ENCODE assay signal across 21 mouse cellular contexts in the genomic region with DNA sequence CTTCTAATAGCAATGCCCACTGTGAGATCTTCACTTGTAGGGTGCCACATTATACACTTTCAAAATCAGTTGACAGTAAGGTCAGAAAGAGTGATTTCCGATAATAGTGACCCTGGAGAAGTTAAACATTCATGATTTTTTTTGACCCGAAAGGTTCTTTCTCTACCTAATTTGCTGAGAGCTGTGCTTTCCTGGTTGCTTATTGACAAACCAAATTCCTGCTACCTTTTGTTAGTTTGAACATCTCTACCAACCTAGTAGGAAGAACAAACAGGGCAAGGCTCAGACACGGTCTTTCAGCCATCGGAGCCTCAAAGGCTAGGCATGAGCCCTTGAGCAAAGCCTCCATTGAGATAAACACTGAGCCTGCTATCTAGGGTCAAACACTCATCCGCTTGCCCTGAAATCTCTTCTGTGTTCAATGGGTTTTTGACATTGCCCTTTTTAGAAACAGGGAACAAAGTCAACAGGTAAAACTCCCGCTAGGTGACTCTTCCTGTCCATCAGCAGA. TPM values are rescaled to one million over a fixed set of nuclear protein-coding genes. Genes with fewer than 3 reads are reported as not detected.
DNase-seq lines count a peak whose midpoint lies in the region; ATAC-seq and TF ChIP-seq lines count a peak whose summit lies in the region.
"Had no signal": no experiment of that assay in that cellular context is flagged by ENCODE, and none has a peak within 500 bp of the region (broad histone marks: within the 10 kb centered on the region; RNA-seq: fewer than 3 reads in every experiment).

No protein-coding gene starts in this region.

- TF ChIP-seq CTCF in liver, postnatal 0 days (IDR thresholded peaks at IDR 0.05; ENCODE audit: low read depth) = no peak

- H3K4me2 ChIP-seq in liver, embryonic 13.5 days = no peak overlapping the region
- H3K4me2 ChIP-seq in liver, postnatal 0 days (ENCODE audit: low read depth, low read length) = no peak overlapping the region
- H3K4me2 ChIP-seq: forebrain, embryonic 13.5 days; heart, embryonic 12.5 days had no signal

- no peaks in the 10 kb centered on the region for H3K27me3 ChIP-seq in liver, embryonic 13.5 days
- H3K27me3 ChIP-seq in liver, postnatal 0 days (ENCODE audit: insufficient read depth, low read length) = no peaks in the 10 kb centered on the region
- H3K27me3 ChIP-seq: CH12.LX; forebrain, embryonic 13.5 days; heart, embryonic 12.5 days; Patski had no signal

- H3K9me3 ChIP-seq in liver, embryonic 13.5 days (replicated peaks) = no peaks in the 10 kb centered on the region
- H3K9me3 ChIP-seq in liver, postnatal 0 days (ENCODE audit: low read length) = no peaks in the 10 kb centered on the region
- H3K9me3 ChIP-seq: embryonic facial prominence, embryonic 10.5 days; forebrain, embryonic 13.5 days; heart, embryonic 12.5 days; hindbrain, embryonic 10.5 days had no signal

- H3K4me3 ChIP-seq in liver, embryonic 13.5 days (replicated peaks) = no peak overlapping the region
- no peak overlapping the region for H3K4me3 ChIP-seq in liver, postnatal 0 days (ENCODE audit: low read depth, low read length)
- H3K4me3 ChIP-seq: embryonic facial prominence, embryonic 10.5 days; forebrain, embryonic 13.5 days; gastrocnemius, adult 2 months; heart, embryonic 12.5 days; hindbrain, embryonic 10.5 days had no signal

- DNase-seq in kidney, adult 9 months = peak; percentile 66
- no peak for DNase-seq in kidney, postnatal 4 days
- no peak for DNase-seq in liver, embryonic 13.5 days
- no peak for DNase-seq in liver, postnatal 0 days
- no peak for DNase-seq in right cerebral cortex, postnatal 4 days
- DNase-seq in spleen, postnatal 4 days (ENCODE audit: low spot score in 2 of 2) = no peak
- DNase-seq: adrenal gland, adult 2 months; adrenal gland, postnatal 25 days; cerebellum, adult 18-20 months; cerebellum, adult 9-11 months; cerebellum, postnatal 36 days; forebrain, postnatal 0 days; gastrocnemius, adult 2 months; gastrocnemius, postnatal 25 days had no signal

- WGBS in liver, embryonic 13.5 days (ENCODE audit: insufficient replicate concordance) = 60% methylated on average over 6 of the region's 6 CpGs
- 61% methylated on average over 6 of the region's 6 CpGs for WGBS in liver, postnatal 0 days (ENCODE audit: insufficient replicate concordance)

- H3K4me1 ChIP-seq in liver, embryonic 13.5 days (replicated peaks) = no peaks in the 10 kb centered on the region; the same call in 1 of the 2 replicates
- H3K4me1 ChIP-seq in liver, postnatal 0 days (ENCODE audit: insufficient read depth) = peaks cover 4% of the 10 kb centered on the region; the same call in 1 of the 2 replicates
- H3K4me1 ChIP-seq: embryonic facial prominence, embryonic 10.5 days; forebrain, embryonic 13.5 days; hindbrain, embryonic 10.5 days had no signal

- peak; percentile 80 for ATAC-seq in liver, embryonic 13.5 days (ENCODE audit: low read depth)
- peak; percentile 58 for ATAC-seq in liver, postnatal 0 days
- ATAC-seq: activated CD4-positive, CD25-positive, alpha-beta regulatory T cell, adult 4 months; forebrain, embryonic 13.5 days; forebrain, postnatal 0 days; Patski had no signal

- no peak overlapping the region for H3K9ac ChIP-seq in liver, embryonic 13.5 days
- H3K9ac ChIP-seq in liver, postnatal 0 days (replicated peaks) = no peak overlapping the region
- H3K9ac ChIP-seq: forebrain, embryonic 13.5 days; forebrain, postnatal 0 days; heart, embryonic 12.5 days had no signal

- H3K36me3 ChIP-seq in liver, embryonic 13.5 days = peaks cover 42% of the 10 kb centered on the region
- H3K36me3 ChIP-seq in liver, postnatal 0 days (replicated peaks; ENCODE audit: insufficient read depth, low read length) = peaks cover 19% of the 10 kb centered on the region

- no peak overlapping the region for H3K27ac ChIP-seq in liver, embryonic 13.5 days
- peak overlapping the region; percentile 55 for H3K27ac ChIP-seq in liver, postnatal 0 days (ENCODE audit: low read depth)
- H3K27ac ChIP-seq: embryonic facial prominence, embryonic 10.5 days; forebrain, embryonic 13.5 days; gastrocnemius, adult 2 months; hindbrain, embryonic 10.5 days had no signal

- TF ChIP-seq EP300 in liver, postnatal 0 days (IDR thresholded peaks at IDR 0.05; ENCODE audit: low read depth) = peak; percentile 38; the same call in 1 of the 2 replicates

RNA-seq across cellular contexts. Expression of gene Fn1, which starts 18.5 kb away (rescaled TPM):
- polyA plus RNA-seq in liver, embryonic 13.5 days (2015; fragmentation: Nextera tagmentation; extraction: Ambion mirVana) = 53.0 and 58.5 TPM in 2 replicates
- polyA plus RNA-seq in liver, postnatal 0 days (2015; fragmentation: Nextera tagmentation; extraction: Ambion mirVana) = 380 and 450 TPM in 2 replicates
